Mouse (Mus musculus) gonadal fat pad, adult 2 months (tissue): ENCODE data around the gene Tmem182. TPM values are rescaled to one million over a fixed set of nuclear protein-coding genes. Genes with fewer than 3 reads are reported as not detected.

Source experiments
- DNase-seq: peaks from one replicate; pipeline ENCODE4 v3.0.0-alpha.2; 2012; ENCODE audit warnings: low read depth
- polyA plus RNA-seq: library from polyadenylated mRNA; depleted of rRNA; stranded (reverse); fragments of >200 nt; gene quantifications from 2 replicates; pipeline ENCODE4 v1.2.3, GENCODE M21; 2012; rRNA removed

Gene Tmem182
- polyA plus RNA-seq, 1 experiment, result 47.6 TPM

DNA sequence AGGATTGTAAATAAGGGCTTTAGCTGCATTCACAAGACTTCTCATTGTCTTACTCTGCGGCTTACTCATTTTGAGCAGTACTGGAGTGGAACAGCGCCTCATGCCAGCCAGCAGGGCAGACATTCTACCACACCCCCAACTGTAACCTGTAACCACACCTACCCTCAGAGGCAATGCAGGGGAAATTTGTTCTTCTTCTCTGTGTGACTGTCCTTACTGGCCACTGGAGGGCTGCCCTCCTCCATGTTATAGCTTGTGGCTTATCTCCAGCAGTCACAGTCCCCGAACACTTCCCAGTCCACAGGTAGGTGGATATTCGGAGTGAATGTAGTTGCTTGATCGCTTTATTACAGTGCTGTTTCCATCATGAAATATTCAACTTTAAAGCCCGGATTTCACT, 59.6 kb downstream of the Tmem182 start:
- no peak for DNase-seq

DNA sequence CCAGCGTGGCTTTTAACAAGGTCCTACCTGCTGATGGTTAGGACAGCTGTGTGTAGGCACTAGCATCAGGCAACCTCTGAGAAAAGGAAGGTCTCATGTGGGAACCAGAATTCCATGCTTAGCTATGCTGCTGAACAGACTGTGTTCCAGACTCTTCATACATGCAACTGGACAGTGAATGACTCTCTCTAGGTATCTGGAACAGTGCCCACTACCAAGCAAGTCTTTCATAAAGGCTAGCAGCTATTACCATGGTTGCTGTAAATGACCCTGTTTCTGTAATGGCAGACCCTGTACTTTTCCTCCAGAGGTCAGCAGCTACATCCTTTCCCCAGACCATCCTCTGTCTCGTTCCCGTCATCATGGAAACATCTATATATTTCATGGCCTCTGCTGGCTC, 61.7 kb downstream of the Tmem182 start:
- no peak for DNase-seq

- DNase-seq, result no peak
Measured at GRCm38 (mm10) chr1:40867651-40868050, 62.2 kb downstream of the Tmem182 start.

DNA sequence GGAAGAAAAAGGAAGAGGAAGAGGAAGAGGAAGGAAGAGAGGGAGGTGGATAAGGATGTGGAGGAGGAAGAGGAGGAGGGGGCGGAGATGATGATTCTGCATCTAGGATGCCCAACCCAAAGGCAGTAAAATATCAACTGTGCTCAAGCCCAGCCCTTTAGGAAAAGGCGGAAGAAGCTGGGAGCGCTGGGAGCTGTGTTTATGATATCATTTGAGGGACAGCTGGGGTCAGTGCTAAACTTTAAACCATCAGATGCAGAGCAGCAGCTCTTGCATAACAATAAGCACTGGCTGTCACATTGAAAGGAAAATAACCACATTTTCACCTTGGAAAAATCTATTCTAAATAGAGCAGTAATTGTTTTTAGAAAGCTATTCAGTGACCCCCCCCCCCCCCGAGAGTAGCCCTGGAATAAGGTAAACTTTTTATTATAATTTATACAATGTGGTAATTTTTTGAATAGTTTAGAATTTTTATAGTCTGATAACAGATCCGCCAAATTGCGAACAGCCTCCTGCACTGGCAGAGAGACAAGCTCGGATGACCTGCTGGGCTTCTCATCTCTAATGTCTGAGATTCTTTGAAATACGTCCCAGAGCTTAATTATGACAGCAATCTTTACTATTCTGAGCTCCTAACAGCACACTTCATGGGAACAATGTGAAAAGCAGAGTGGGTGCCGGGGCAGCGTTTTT, 68.5 kb downstream of the Tmem182 start:
- no peak for DNase-seq

DNA sequence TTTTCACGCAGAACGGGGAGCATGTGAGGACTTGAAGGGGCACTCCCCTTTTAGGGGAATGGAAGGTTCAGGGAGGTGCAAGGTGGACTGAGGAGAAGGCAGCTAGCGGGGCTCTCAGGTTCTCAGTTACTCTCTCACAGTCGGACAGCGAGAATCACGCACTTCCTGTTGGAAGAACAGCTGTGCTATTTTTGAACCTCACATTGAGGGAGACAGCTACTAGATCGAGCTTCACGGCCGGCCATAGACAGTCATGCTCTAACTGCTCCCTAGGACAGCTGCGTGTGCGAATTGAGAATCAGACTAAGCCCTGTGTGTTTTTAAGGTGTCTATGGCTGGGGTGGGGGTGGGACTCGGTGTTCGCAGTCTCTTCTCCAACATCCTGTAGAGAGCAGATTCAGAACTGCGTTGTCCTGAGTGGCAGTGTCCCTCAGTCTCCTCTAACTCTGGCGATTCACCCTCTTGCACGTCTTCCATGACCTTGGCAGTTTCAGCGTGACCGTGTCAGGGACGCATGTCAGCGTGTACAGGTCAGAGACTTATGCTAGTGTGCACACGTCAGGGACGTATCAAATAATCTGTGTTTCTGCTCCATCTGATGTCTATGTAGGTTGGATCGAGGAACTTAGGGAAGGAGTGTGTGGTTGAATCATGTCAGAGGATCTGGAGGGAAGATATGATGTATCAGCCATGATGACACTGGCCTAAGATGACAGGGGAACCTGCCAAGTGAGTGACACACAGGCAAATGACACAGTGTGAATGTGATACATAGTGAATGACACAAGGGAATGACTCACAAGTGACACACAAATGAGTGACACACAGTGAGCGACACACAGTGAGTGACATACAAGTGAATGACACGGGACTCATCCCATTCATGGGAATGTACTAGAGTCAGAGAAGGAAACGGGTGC, 69.3 kb downstream of the Tmem182 start:
- DNase-seq, result no peak

GRCm38 (mm10) chr1:40879051-40879450, 73.7 kb downstream of the Tmem182 start:
- no peak for DNase-seq

- DNase-seq, result no peak
Measured at GRCm38 (mm10) chr1:40879526-40879925, 74.1 kb downstream of the Tmem182 start.

GRCm38 (mm10) chr1:40880527-40880926, 75.1 kb downstream of the Tmem182 start:
- no peak for DNase-seq

- no peak for DNase-seq
Measured at GRCm38 (mm10) chr1:40883856-40884255, 78.5 kb downstream of the Tmem182 start.

- no peak for DNase-seq
Measured at GRCm38 (mm10) chr1:40884943-40885342, 79.5 kb downstream of the Tmem182 start.

DNA sequence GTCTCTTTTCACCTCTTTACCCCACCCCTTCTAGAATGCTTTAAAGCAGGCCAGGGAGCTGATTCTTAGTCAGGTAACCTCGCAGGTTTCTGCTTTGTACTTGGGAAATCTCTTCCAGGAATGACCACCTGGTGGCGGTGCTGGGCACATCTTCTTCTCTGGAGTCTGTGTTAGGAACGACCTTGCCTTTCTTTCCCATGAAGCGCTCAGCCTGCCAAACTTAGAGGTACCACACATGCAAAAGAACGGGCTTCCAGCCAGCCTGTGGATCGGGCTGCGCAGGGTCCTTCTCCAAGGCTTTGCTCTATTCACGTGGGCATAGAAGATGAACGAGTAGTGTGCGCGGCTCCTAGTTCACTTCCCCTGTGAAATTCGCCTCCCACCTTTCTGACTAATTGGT, 82.3 kb downstream of the Tmem182 start:
- no peak for DNase-seq

DNA sequence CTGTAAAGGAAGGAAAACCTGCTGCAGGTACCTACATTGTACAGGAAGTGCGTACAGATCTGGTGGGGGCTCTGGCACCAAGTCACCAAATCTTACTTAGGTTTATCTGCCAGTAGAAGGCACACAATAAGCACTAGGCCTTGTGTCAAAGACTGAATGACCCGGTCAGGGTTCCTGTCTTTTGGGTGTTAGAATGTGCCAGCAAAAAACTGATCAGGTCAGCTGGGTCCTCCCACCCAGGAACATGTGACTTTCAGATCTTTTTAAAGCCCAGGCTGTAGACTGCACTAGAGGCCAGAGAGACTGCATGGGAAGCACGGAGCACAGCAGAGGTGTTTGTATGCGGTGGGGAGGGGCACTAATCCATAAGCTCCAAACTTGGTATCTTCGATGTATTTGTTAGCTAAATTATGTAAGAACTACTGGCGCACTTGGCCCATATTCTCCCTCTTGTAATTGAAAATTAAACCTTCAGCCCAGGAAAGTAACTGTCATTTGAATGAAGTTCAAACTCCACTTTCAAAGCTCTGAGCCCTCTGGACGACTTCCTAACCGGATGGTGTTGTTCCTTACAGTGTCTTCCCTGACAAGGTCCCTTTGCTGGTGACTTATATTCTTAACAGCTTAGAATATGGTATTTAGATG, 83.1 kb downstream of the Tmem182 start:
- no peak for DNase-seq

GRCm38 (mm10) chr1:40889617-40890016, 84.2 kb downstream of the Tmem182 start:
- no peak for DNase-seq

DNA sequence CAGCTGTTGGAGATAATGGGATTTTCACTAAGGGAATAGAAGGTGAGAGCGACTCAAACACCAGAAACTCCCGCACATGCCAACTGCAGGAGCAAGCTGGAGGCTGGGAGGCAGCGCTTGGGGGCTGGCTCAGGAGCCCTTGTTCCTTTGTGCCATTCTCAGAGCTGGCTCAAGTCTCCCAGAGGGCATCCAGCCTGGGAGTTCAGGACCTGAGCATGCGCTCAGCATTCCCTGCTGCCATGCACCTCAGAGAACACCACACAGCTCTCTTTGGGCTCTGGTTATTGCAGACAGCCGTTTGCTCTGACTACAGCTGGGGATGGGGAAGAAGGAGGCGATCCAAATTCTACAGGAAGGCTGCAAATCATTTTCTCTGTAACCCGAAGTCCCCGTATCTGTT, 84.8 kb downstream of the Tmem182 start:
- no peak for DNase-seq

DNA sequence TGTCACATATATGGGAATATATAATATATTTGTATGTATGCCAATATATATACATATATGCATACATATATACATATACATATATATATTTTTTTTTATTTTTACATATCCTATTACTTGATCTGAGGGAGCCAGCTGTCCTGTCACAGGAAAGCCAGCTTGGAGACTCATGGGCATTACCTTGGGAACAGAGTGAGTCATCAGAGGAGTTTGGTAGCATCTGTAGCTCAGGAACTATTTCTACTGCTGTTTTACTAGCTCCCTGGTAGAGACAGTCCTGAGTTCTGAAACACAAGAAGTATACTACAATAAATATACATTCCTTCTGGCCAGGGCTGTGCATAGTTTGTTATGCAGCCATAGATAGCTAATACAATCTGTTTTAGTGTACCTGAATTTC, 98.3 kb downstream of the Tmem182 start:
- no peak for DNase-seq

Other genes starting within 250 kb of the Tmem182 start
- gene Slc9a4, start 225.5 kb upstream of the Tmem182 start, polyA plus RNA-seq, result 0.38 and 0.92 TPM in 2 replicates
- gene Slc9a2, start 125.0 kb upstream of the Tmem182 start, polyA plus RNA-seq, result 15.0 and 18.1 TPM in 2 replicates
- 5.9 and 6.1 TPM in 2 replicates for gene Mfsd9, start 14.9 kb upstream of the Tmem182 start, polyA plus RNA-seq